Mouse (Mus musculus): Measurements from ENCODE around the gene Ciao2b.

GRCm38 (mm10) chr8:104613119-104613518, 28.6 kb downstream of the Ciao2b start:
- TF ChIP-seq EP300 (IDR thresholded peaks at IDR 0.05; ENCODE audit: low read depth in 1 of 2, low read length in 2 of 2) (no peak), CTCF (IDR thresholded peaks at IDR 0.05 in 2 of 3, conservative IDR thresholded peaks at IDR 0.05 in 1 of 3; ENCODE audit: control insufficient read depth in 1 of 3, insufficient read depth in 1 of 3, low read depth in 2 of 3, low read length in 3 of 3, poor library complexity in 1 of 3, severe bottlenecking in 1 of 3) (no peak), MAZ (IDR thresholded peaks at IDR 0.05; ENCODE audit: low read depth, low read length) (no peak), UBTF (IDR thresholded peaks at IDR 0.05; ENCODE audit: borderline replicate concordance, insufficient read depth, low read depth, low read length) (no peak), SMC3 (IDR thresholded peaks at IDR 0.05; ENCODE audit: low read depth, low read length) (no peak), MYB (IDR thresholded peaks at IDR 0.05; ENCODE audit: low read depth, low read length) (no peak), BHLHE40 (IDR thresholded peaks at IDR 0.05; ENCODE audit: borderline replicate concordance, low read depth, low read length) (no peak), ZNF384 (IDR thresholded peaks at IDR 0.05; ENCODE audit: low read depth, low read length) (no peak), CHD2 (IDR thresholded peaks at IDR 0.05; ENCODE audit: low read length) (no peak), HCFC1 (IDR thresholded peaks at IDR 0.05; ENCODE audit: low read depth, low read length) (no peak), CHD1 (IDR thresholded peaks at IDR 0.05; ENCODE audit: low read depth, low read length) (no peak)

All from MEL (cell line).